Mouse (Mus musculus) forelimb bud, embryonic 11.5 days (tissue): Measurements from ENCODE around the gene Idh3a.
A peak's percentile ranks its signal among the peaks of the same experiment; 100 is the strongest.
"Not testable (repeated sequence)": the region's sequence is repeated elsewhere in the genome, so short reads cannot be mapped to it uniquely, and the experiment has no call there.

ENCODE experiments used
- DNase-seq: peaks from one replicate; pipeline ENCODE4 v3.0.0-alpha.2; 2012; ENCODE audit warnings: low read depth, low spot score

The Idh3a gene

GRCm38 (mm10) chr9:54587863-54588262 is 1.7 kb downstream of the Idh3a start:
- DNase-seq, result no peak

GRCm38 (mm10) chr9:54593652-54594051 is 7.5 kb downstream of the Idh3a start:
- not testable (repeated sequence) for DNase-seq

DNA sequence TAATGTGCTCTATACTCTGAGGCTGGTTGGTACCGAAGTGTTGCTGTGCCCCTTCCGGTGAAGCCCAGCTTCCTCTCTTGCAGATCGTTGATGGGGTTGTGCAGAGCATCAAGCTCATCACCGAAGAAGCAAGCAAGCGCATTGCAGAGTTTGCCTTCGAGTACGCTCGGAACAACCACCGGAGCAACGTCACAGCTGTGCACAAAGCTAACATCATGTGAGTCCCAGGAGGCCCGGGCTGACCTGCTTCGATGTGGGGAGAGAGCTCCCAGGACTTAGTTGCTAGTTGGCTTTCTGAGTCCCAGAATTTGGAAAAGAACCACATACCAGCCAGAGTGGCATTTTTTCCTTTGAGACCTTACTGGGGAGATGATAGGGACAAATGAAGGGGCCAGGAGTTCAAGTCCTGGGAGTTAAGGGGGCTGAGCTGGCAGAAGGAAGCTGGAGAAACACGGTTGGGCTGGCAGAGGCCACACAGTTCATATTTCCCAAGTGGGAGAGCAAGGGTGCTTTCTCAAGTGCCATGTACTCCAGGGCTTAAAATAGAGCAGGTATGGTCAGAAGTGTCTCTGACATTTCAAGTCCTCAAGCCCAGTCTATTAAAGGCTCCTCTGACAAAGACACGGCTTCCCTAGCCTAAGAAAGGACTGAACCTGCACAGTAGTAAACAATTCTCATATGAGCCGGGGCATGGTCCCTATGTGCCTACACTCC is 10.8 kb downstream of the Idh3a start:
- no peak for DNase-seq

- no peak for DNase-seq
These were observed 16.3 kb downstream of the Idh3a start for GRCm38 (mm10) chr9:54602386-54602785.

GRCm38 (mm10) chr9:54602916-54603315 is 16.8 kb downstream of the Idh3a start:
- no peak for DNase-seq

DNA sequence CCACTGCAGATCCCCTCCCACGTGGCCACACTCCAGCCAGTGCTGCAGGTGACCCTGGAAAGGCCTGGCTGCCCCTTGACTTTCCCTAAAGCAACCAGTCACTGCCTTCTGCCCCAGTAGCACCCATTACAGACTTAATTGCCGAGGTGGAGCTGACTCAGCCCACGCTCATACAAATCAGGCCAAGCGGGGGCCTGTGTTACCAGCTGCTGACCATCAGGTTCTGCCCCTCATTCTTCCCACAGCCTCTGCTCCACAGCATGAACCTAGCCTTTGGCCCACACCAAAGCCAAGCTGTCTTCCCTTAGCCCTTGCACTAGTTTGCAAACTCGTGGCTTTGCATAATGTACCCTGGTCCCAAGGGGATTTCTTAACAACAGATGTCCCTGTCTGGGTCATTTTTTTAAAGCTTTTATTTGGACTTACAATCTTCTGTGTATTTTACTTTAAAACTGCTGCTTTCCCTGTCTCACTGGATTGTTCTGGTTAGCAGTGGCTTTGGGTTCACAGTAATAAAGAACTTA is 18.1 kb downstream of the Idh3a start:
- DNase-seq, result no peak

GRCm38 (mm10) chr9:54604886-54605285 is 18.8 kb downstream of the Idh3a start:
- DNase-seq, result peak; percentile 30

DNA sequence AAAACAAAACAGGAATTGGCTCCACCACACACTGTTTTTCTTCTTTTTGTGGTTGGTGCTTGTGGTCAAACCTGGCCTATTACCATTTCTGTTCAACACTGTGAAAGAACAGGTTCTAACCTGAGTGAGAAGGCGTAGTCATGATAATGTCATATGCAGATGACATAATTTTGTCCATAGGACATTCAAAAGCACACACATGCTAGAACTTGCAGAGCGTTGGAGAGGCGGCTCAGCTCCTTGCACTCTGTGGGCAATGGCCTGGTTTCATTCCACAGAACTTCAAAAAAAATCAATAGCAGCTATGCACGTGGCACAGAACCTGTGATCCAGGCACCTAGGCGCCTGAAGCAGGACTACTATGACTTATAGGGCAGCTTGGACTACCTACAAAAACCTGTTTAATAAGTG is 26.7 kb downstream of the Idh3a start:
- DNase-seq, result no peak

DNA sequence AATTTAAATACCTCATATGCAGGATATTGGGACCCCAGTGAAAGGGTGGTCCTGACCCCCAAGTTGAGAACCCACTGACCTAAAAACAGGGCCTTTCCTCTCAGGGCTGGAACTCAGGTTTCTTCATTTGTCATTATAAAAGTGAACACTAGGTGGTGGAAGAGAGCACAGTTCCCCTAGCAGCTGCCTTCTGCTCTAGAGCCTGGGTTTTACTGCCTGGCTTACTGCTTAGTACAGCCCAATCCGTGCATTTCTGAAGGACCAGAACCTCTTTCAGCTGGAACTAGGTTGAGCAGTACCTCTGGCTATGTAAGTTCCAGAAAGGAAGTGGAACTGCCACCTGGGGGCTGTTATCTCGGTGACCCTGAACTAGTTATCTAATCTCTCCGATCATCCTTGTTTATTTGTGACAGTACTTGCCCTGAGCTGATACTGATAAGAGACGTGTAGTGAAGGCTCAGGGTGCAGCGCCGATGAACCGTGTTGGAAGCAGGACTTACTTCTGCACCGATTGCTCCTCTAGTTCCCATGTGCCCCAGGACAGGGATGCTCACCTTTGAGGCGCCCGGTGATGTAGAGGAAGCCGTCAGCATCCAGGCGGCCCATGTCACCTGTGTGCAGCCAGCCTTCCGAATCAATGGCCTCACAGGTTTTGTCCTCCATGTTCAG is 28.2 kb downstream of the Idh3a start:
- peak; percentile 70 for DNase-seq

- no peak for DNase-seq
These were observed 41.1 kb downstream of the Idh3a start for GRCm38 (mm10) chr9:54627240-54627639.

DNA sequence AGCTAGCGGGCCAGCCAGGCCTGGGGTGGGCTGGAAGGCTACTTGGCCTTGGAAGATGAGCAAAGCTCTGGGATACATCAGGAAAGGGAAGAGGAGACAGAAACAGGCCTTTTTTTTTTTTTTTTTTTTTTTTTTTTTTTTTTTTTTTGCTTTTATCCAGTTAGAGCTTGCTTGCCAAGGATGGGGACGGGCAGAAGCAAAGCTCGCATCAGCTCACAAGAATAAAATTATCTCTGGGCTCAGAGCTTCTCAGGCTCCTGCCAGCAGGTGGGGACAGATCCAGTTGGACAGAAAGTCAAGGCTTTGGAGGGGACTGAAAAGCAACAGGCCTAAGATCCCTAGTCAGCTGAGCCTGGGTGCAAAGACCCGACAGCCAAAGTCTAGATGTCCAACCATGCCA is 42.6 kb downstream of the Idh3a start:
- DNase-seq, result no peak

- no peak for DNase-seq
These were observed 43.6 kb downstream of the Idh3a start for GRCm38 (mm10) chr9:54629613-54630261.

GRCm38 (mm10) chr9:54630905-54631304 is 44.8 kb downstream of the Idh3a start:
- DNase-seq, result no peak

- no peak for DNase-seq
These were observed 47.3 kb downstream of the Idh3a start for GRCm38 (mm10) chr9:54633401-54633800.

DNA sequence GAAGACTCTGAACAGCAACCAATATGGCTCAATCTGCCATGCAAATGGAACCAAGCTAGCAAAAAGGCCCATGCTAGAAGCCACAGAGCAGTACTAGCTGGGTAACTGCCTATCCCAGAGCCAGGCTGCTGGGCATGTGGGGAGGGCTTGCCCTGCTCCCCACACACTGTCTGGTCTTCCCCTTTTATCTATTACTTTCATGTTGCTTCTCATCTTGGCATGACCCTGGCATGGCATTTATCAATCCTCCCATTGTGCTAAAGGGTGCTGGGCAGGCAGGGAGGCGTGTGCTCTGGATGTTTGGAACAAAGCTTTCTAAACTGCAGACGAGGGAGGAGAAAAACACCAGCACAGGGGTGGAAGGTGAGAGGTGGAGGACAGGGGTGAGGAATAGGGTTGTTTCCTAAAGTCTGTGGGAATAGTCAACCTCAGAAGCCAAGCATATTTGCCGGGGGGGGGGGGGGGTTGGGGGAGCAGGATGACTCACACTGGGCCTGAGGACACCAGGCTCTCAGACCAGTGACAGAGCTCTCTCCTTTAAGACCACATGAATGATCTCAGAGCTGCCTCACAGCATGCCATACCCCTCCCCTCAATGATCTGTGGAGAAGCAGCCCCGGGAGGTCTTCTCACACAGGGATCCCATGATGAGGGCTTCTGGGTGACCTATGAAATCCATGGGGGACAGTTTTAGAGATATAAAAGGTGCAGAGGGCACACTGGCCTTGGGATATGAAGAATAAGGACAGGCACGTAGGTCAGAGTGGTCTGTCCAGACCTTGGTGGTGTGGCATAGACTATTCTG is 51.6 kb downstream of the Idh3a start:
- no peak for DNase-seq

DNA sequence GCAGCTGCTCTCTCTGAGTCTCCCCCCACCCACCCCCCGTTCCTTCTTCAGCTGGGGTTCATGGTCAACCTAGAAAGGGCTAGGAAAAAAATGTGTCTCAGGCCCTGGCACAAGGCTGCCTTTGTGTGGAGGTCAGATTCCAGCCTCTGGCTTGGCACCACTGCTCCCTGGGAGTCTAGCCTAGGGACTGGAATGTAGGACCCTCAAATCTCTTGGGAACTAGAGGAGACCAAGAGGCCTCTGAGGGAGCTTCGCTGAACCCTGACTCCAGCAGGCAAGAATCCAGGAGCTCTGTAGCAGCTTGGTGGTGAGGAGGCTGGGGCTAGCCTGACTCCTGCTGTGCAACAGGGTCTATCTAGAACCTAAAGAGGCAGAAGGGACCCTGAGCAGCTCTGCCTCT is 53.1 kb downstream of the Idh3a start:
- no peak for DNase-seq

GRCm38 (mm10) chr9:54641548-54641947 is 55.4 kb downstream of the Idh3a start:
- DNase-seq, result no peak

DNA sequence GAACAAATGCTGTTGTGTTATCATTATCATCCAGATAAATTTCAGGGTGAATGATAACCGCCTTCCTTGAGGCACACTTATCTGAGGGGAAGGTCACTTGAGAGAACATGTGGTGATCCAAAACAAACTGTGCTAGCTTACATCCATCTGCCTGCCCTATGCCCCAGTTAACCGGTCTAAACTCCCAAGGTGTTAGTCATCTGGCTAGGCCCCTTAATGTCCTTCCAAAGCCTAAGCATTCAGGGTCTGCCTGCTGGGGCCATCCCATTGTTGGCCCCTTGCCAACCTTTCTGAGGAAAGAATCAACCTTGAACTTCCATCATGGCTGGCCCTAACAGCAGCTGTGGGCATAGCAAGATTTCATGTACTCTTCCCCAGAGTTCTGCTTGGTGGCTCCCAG is 56.0 kb downstream of the Idh3a start:
- no peak for DNase-seq

DNA sequence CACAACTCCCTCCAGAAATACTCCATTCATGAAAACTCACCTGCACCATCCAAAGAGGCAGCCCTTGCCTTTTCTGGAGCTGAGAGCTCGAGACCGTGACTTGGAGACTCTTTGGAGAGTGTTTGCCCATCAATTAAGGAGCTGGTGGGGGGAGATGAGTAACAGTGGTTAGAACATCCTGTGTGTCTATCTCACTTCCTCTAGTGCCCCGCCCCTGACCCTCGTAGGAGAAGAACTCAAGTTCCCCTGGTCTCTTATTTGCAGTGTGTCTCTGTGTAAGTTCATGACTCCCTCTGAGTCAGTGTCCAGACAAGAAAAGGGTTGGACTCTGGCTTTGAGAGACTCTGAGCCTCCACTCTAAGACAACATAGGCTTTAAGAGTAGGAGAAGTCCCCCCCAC is 56.4 kb downstream of the Idh3a start:
- no peak for DNase-seq

- DNase-seq, result no peak
These were observed 57.0 kb downstream of the Idh3a start for GRCm38 (mm10) chr9:54643179-54643578.

GRCm38 (mm10) chr9:54645530-54645929 is 59.4 kb downstream of the Idh3a start:
- DNase-seq, result no peak

- no peak for DNase-seq
These were observed 60.1 kb downstream of the Idh3a start for GRCm38 (mm10) chr9:54646252-54646651.
